Mouse (Mus musculus) MEL (cell line): ENCODE results near the gene Meig1. TPM values are rescaled to one million over a fixed set of nuclear protein-coding genes. Genes with fewer than 3 reads are reported as not detected.

Source experiments
- DNase-seq: peaks from one replicate; pipeline ENCODE4 v3.0.0; 2011; ENCODE audit warnings: low read depth, low spot score
- H3K27ac ChIP-seq: 2 replicates; pipeline ENCODE4 v1.5.1; 2012; ENCODE audit warnings: low read depth, mild to moderate bottlenecking, control low read depth, low read length, moderate library complexity; ENCODE audit not compliant: control insufficient read depth
- H3K27me3 ChIP-seq, 2 experiments: fragments of 150-350 bp in 1 of 2; sonication (generic) in 1 of 2; 2 replicates each; pipeline ENCODE4 v1.6.1; 2012; ENCODE audit warnings: low read length in 2 of 2, mild to moderate bottlenecking in 2 of 2, improper control_type of control experiment in 1 of 2, moderate library complexity in 1 of 2; ENCODE audit not compliant: insufficient read depth in 2 of 2, control insufficient read depth in 1 of 2
- H3K36me3 ChIP-seq, 2 experiments: 2 replicates each; pipeline ENCODE4 v1.6.1; 2012 to 2014; ENCODE audit warnings: low read length in 2 of 2, improper control_type of control experiment in 1 of 2, inconsistent platforms in 1 of 2, mild to moderate bottlenecking in 1 of 2; ENCODE audit not compliant: insufficient read depth in 2 of 2, control insufficient read depth in 1 of 2
- H3K4me1 ChIP-seq, 2 experiments: fragments of 150-350 bp in 1 of 2; sonication (generic) in 1 of 2; 2 replicates each; pipeline ENCODE4 v1.6.1; 2012; ENCODE audit warnings: low read length in 2 of 2, improper control_type of control experiment in 1 of 2, mild to moderate bottlenecking in 1 of 2; ENCODE audit not compliant: insufficient read depth in 2 of 2, control insufficient read depth in 1 of 2
- H3K4me3 ChIP-seq, 2 experiments: fragments of 150-350 bp in 1 of 2; sonication (generic) in 1 of 2; 2 replicates each; pipeline ENCODE4 v1.5.1; 2012; ENCODE audit warnings: low read depth in 2 of 2, low read length in 2 of 2, mild to moderate bottlenecking in 2 of 2, moderate library complexity in 2 of 2, control low read depth in 1 of 2, improper control_type of control experiment in 1 of 2; ENCODE audit not compliant: control insufficient read depth in 1 of 2, insufficient read depth in 1 of 2
- H3K79me2 ChIP-seq: 2 replicates; pipeline ENCODE4 v1.6.1; 2012; ENCODE audit warnings: mild to moderate bottlenecking, low read length, moderate library complexity; ENCODE audit not compliant: control insufficient read depth, poor library complexity, insufficient read depth
- H3K9ac ChIP-seq: 2 replicates; pipeline ENCODE4 v1.6.1; 2012; ENCODE audit warnings: low read depth, mild to moderate bottlenecking, control low read depth, low read length, moderate library complexity; ENCODE audit not compliant: control insufficient read depth, poor library complexity, severe bottlenecking
- H3K9me3 ChIP-seq: fragments of 150-350 bp; sonication (generic); replicated peaks from 2 replicates; pipeline ENCODE4 v1.6.1; 2012; ENCODE audit warnings: mild to moderate bottlenecking, low read length, improper control_type of control experiment, moderate library complexity; ENCODE audit not compliant: insufficient read depth
- BHLHE40 ChIP-seq: IDR thresholded peaks from 2 replicates; pipeline ENCODE4 v1.6.1; 2012; ENCODE audit warnings: low read depth, mild to moderate bottlenecking, inconsistent platforms, low read length, improper control_type of control experiment, borderline replicate concordance
- ELF1 ChIP-seq: IDR thresholded peaks from 2 replicates; pipeline ENCODE4 v1.6.1; 2014; ENCODE audit warnings: low read depth, mild to moderate bottlenecking, inconsistent platforms, low read length, improper control_type of control experiment, moderate library complexity
- EP300 ChIP-seq, 2 experiments: IDR thresholded peaks; 2 replicates each; pipeline ENCODE4 v1.6.1; 2011; ENCODE audit warnings: improper control_type of control experiment in 2 of 2, low read length in 2 of 2, low read depth in 1 of 2, mild to moderate bottlenecking in 1 of 2
- ETS1 ChIP-seq: IDR thresholded peaks from 2 replicates; pipeline ENCODE4 v1.6.1; 2012; ENCODE audit warnings: low read depth, mild to moderate bottlenecking, inconsistent platforms, low read length, improper control_type of control experiment, moderate library complexity
- GABPA ChIP-seq: IDR thresholded peaks from 2 replicates; pipeline ENCODE4 v1.6.1; 2012; ENCODE audit warnings: low read depth, mild to moderate bottlenecking, inconsistent platforms, low read length, improper control_type of control experiment, moderate library complexity
- HCFC1 ChIP-seq: IDR thresholded peaks from 2 replicates; pipeline ENCODE4 v1.6.1; 2012; ENCODE audit warnings: low read depth, mild to moderate bottlenecking, inconsistent platforms, low read length, improper control_type of control experiment, moderate library complexity
- KAT2A ChIP-seq: conservative IDR thresholded peaks from 2 replicates; pipeline ENCODE4 v1.6.1; 2012; ENCODE audit warnings: low read depth, low read length, improper control_type of control experiment, inconsistent platforms
- MAFK ChIP-seq: IDR thresholded peaks from 2 replicates; pipeline ENCODE4 v1.6.1; 2011; ENCODE audit warnings: low read depth, mild to moderate bottlenecking, low read length, improper control_type of control experiment, borderline replicate concordance
- MAZ ChIP-seq: IDR thresholded peaks from 2 replicates; pipeline ENCODE4 v1.6.1; 2012; ENCODE audit warnings: low read depth, mild to moderate bottlenecking, inconsistent platforms, low read length, improper control_type of control experiment
- MEF2A ChIP-seq: IDR thresholded peaks from 2 replicates; pipeline ENCODE4 v1.6.1; 2014; ENCODE audit warnings: low read depth, mild to moderate bottlenecking, inconsistent platforms, low read length, improper control_type of control experiment; ENCODE audit not compliant: poor library complexity, insufficient replicate concordance, severe bottlenecking; ENCODE audit errors: extremely low read depth
- MYC ChIP-seq: IDR thresholded peaks from 2 replicates; pipeline ENCODE4 v1.6.1; 2011; ENCODE audit warnings: low read depth, mild to moderate bottlenecking, low read length, improper control_type of control experiment, moderate library complexity
- NELFE ChIP-seq: IDR thresholded peaks from 2 replicates; pipeline ENCODE4 v1.6.1; 2011; ENCODE audit warnings: low read depth, low read length, improper control_type of control experiment
- NRF1 ChIP-seq: IDR thresholded peaks from 2 replicates; pipeline ENCODE4 v1.6.1; 2014; ENCODE audit warnings: low read depth, mild to moderate bottlenecking, inconsistent platforms, low read length, improper control_type of control experiment, moderate library complexity; ENCODE audit not compliant: poor library complexity, insufficient read depth, severe bottlenecking
- POLR2A ChIP-seq, 2 experiments: IDR thresholded peaks; 2 replicates each; pipeline ENCODE4 v1.6.1; 2011 to 2012; ENCODE audit warnings: low read length in 2 of 2, mild to moderate bottlenecking in 2 of 2, control low read depth in 1 of 2, improper control_type of control experiment in 1 of 2, low read depth in 1 of 2, moderate library complexity in 1 of 2; ENCODE audit not compliant: control insufficient read depth in 1 of 2, insufficient read depth in 1 of 2, poor library complexity in 1 of 2
- POLR2AphosphoS2 ChIP-seq: IDR thresholded peaks from 2 replicates; pipeline ENCODE4 v1.6.1; 2011; ENCODE audit warnings: low read length, improper control_type of control experiment
- POLR2AphosphoS5 ChIP-seq: IDR thresholded peaks from 2 replicates; pipeline ENCODE4 v1.6.1; 2012; ENCODE audit warnings: low read depth, borderline replicate concordance, mild to moderate bottlenecking, inconsistent platforms, low read length, moderate library complexity, mixed read lengths
- RCOR1 ChIP-seq: IDR thresholded peaks from 2 replicates; pipeline ENCODE4 v1.6.1; 2012; ENCODE audit warnings: low read depth, mild to moderate bottlenecking, inconsistent platforms, low read length, improper control_type of control experiment
- SMC3 ChIP-seq: IDR thresholded peaks from 2 replicates; pipeline ENCODE4 v1.6.1; 2011; ENCODE audit warnings: low read depth, low read length, improper control_type of control experiment
- TBP ChIP-seq: IDR thresholded peaks from 2 replicates; pipeline ENCODE4 v1.8.0; 2011; ENCODE audit warnings: low read depth, low read length, improper control_type of control experiment
- UBTF ChIP-seq: IDR thresholded peaks from 2 replicates; pipeline ENCODE4 v1.6.1; 2012; ENCODE audit warnings: low read depth, mild to moderate bottlenecking, inconsistent platforms, low read length, improper control_type of control experiment, moderate library complexity, borderline replicate concordance; ENCODE audit not compliant: insufficient read depth
- USF2 ChIP-seq, 2 experiments: IDR thresholded peaks; 2 replicates each; pipeline ENCODE4 v1.6.1; 2011 to 2012; ENCODE audit warnings: improper control_type of control experiment in 2 of 2, low read length in 2 of 2, borderline replicate concordance in 1 of 2, inconsistent platforms in 1 of 2, low read depth in 1 of 2, mild to moderate bottlenecking in 1 of 2; ENCODE audit not compliant: insufficient read depth in 1 of 2
- ZC3H11A ChIP-seq: IDR thresholded peaks from 2 replicates; pipeline ENCODE4 v1.6.1; 2012; ENCODE audit warnings: low read depth, mild to moderate bottlenecking, inconsistent platforms, low read length, improper control_type of control experiment
- ZMIZ1 ChIP-seq: IDR thresholded peaks from 2 replicates; pipeline ENCODE4 v1.6.1; 2012; ENCODE audit warnings: low read depth, mild to moderate bottlenecking, inconsistent platforms, low read length, improper control_type of control experiment, moderate library complexity
- ZNF384 ChIP-seq: IDR thresholded peaks from 2 replicates; pipeline ENCODE4 v1.6.1; 2012; ENCODE audit warnings: low read depth, mild to moderate bottlenecking, inconsistent platforms, low read length, improper control_type of control experiment
- polyA plus RNA-seq, 2 experiments: library from polyadenylated mRNA; stranded (reverse) in 1 of 2; unstranded in 1 of 2; fragments of >175 nt in 1 of 2; fragments of >200 nt in 1 of 2; gene quantifications; 2 replicates each; pipeline versions ENCODE4 v1.2.1 to v1.2.4; 2012; ENCODE audit warnings: low replicate concordance in 2 of 2, low read depth in 1 of 2; ENCODE audit not compliant: insufficient read length in 2 of 2, insufficient read depth in 1 of 2, missing spikeins in 1 of 2
- total RNA-seq: library from RNA; depleted of rRNA; stranded (reverse); fragments of 300-350 nt; gene quantifications from 2 replicates; pipeline ENCODE4 v1.2.3, GENCODE M21; 2012

Gene Meig1
- total and polyA plus RNA-seq, 3 experiments, result not detected

DNA sequence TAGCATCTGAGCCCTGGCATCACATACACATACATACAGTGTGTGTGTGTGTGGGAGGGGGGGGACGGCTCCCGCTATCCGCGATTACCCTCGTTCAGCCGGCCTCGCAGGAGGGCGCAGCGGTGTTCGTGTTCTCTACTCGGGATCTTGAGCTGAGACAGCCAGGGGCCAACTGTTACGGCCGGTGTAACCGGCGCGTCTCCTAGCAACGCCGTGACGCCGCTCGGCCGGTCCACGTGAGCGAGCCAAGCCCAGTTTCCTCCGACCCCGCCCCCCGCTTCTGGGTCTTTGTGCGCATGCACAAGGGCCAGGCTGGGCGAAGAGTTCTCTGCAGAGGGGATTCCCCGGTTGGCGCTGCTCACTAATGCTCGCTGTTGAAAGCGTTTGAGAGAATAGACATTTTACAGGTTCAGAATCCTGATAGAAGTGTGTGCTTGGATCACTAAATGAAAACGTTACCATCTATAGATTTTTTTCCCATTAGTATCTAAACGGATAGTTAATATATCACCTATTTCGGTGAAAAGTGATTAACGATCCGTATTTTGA, 3.5 kb downstream of the Meig1 start (continued):
- TF ChIP-seq ZC3H11A (no peak), KAT2A (no peak), TBP (peak; percentile 59; the same call in 1 of the 2 replicates), NELFE (peak; percentile 72), POLR2AphosphoS2 (no peak), ELF1 (no peak), POLR2A (IDR thresholded peaks at IDR 0.05; ENCODE audit: control insufficient read depth in 1 of 2, insufficient read depth in 1 of 2, low read depth in 1 of 2, low read length in 2 of 2, poor library complexity in 1 of 2) (peak in 1 of 2 experiments; percentile 68; a peak in 2 of 4 replicates), MAFK (no peak), RCOR1 (no peak), ZMIZ1 (0 out of 2 replicates have a peak, but pooled peaks have one; percentile 48), GABPA (no peak), NRF1 (peak; percentile 88), EP300 (IDR thresholded peaks at IDR 0.05; ENCODE audit: low read depth in 1 of 2, low read length in 2 of 2) (no peak), MEF2A (no peak), ETS1 (peak; percentile 53; the same call in 1 of the 2 replicates), HCFC1 (peak; percentile 64; the same call in 1 of the 2 replicates), POLR2AphosphoS5 (no peak), MAZ (0 out of 2 replicates have a peak, but pooled peaks have one; percentile 17), MYC (0 out of 2 replicates have a peak, but pooled peaks have one; percentile 46)

DNA sequence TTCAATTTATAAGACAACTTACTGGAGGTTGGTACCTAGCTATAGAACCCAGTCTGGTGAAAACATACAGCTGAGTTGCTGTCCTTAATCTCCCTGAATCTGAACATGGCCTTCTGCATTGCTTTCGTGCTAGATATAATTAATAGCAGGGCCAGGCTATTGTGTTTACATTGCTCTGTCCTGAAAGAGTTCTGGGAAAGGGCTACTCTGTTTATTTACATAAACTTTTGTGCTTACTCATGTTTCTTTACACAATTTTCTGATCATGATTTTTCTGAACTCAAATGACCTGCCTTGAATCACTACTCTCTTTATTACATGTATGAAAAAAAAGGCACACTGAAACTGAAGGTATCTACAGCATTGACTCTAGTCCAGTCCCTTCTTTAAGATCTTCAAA, 6.8 kb downstream of the Meig1 start:
- H3K79me2 ChIP-seq, result no peaks in the 10 kb centered on the region
- H3K4me3 ChIP-seq, result no peak overlapping the region
- no peak for DNase-seq
- no peak for TF ChIP-seq BHLHE40
- TF ChIP-seq POLR2AphosphoS5, result no peak
- no peak for TF ChIP-seq ZNF384
- TF ChIP-seq MAZ, result no peak
- TF ChIP-seq HCFC1, result no peak
- TF ChIP-seq GABPA, result no peak
- TF ChIP-seq USF2 (IDR thresholded peaks at IDR 0.05; ENCODE audit: borderline replicate concordance in 1 of 2, insufficient read depth in 1 of 2, low read depth in 1 of 2, low read length in 2 of 2), result no peak
- TF ChIP-seq UBTF, result no peak
- no peak for TF ChIP-seq SMC3
- H3K4me1 ChIP-seq, result peaks cover 0 to 8% of the 10 kb centered on the region in 2 experiments; a peak in 2 of 4 replicates
- H3K9me3 ChIP-seq, result no peaks in the 10 kb centered on the region
- peaks cover 0 to 4% of the 10 kb centered on the region in 2 experiments; a peak in 2 of 4 replicates for H3K36me3 ChIP-seq
- peaks cover 2 to 5% of the 10 kb centered on the region in 2 experiments; a peak in 3 of 4 replicates for H3K27me3 ChIP-seq
- no peak overlapping the region for H3K27ac ChIP-seq
- H3K9ac ChIP-seq, result no peak overlapping the region
